Mouse (Mus musculus) left cerebral cortex, adult 11 months (tissue): ENCODE results near the gene Sdk1.

Experiments used
- DNase-seq: peaks from one replicate; pipeline ENCODE4 v3.0.0; 2022; ENCODE audit warnings: low spot score

The Sdk1 gene

GRCm38 (mm10) chr5:141344376-141344775 lies 103.1 kb downstream of the Sdk1 start:
- DNase-seq: no peak

GRCm38 (mm10) chr5:141345476-141345875 lies 104.2 kb downstream of the Sdk1 start:
- DNase-seq: no peak

- DNase-seq: no peak
Observed at GRCm38 (mm10) chr5:141362676-141363075, 121.4 kb downstream of the Sdk1 start.

- no peak for DNase-seq
Observed at GRCm38 (mm10) chr5:141363956-141364355, 122.7 kb downstream of the Sdk1 start.

- no peak for DNase-seq
Observed at GRCm38 (mm10) chr5:141368567-141368966, 127.3 kb downstream of the Sdk1 start.

GRCm38 (mm10) chr5:141374797-141375196 lies 133.5 kb downstream of the Sdk1 start:
- no peak for DNase-seq

- DNase-seq: no peak
Observed at GRCm38 (mm10) chr5:141379836-141380773, 138.8 kb downstream of the Sdk1 start.

- DNase-seq: no peak
Observed at GRCm38 (mm10) chr5:141380774-141381156, 139.5 kb downstream of the Sdk1 start.

GRCm38 (mm10) chr5:141381581-141381980 lies 140.3 kb downstream of the Sdk1 start:
- DNase-seq: no peak

GRCm38 (mm10) chr5:141382246-141382835 lies 141.1 kb downstream of the Sdk1 start:
- DNase-seq: no peak

- no peak for DNase-seq
Observed at GRCm38 (mm10) chr5:141388451-141388850, 147.2 kb downstream of the Sdk1 start.

- DNase-seq: no peak
Observed at GRCm38 (mm10) chr5:141390541-141390940, 149.3 kb downstream of the Sdk1 start.

- no peak for DNase-seq
Observed at GRCm38 (mm10) chr5:141391153-141391552, 149.9 kb downstream of the Sdk1 start.

- no peak for DNase-seq
Observed at GRCm38 (mm10) chr5:141393846-141394245, 152.6 kb downstream of the Sdk1 start.

- no peak for DNase-seq
Observed at GRCm38 (mm10) chr5:141394586-141394985, 153.3 kb downstream of the Sdk1 start.

GRCm38 (mm10) chr5:141403741-141404140 lies 162.5 kb downstream of the Sdk1 start:
- no peak for DNase-seq

- no peak for DNase-seq
Observed at GRCm38 (mm10) chr5:141404651-141405050, 163.4 kb downstream of the Sdk1 start.

GRCm38 (mm10) chr5:141406926-141407325 lies 165.6 kb downstream of the Sdk1 start:
- no peak for DNase-seq

GRCm38 (mm10) chr5:141413013-141413412 lies 171.7 kb downstream of the Sdk1 start:
- no peak for DNase-seq

- no peak for DNase-seq
Observed at GRCm38 (mm10) chr5:141415644-141416243, 174.5 kb downstream of the Sdk1 start.

- DNase-seq: no peak
Observed at GRCm38 (mm10) chr5:141428132-141428531, 186.8 kb downstream of the Sdk1 start.

- DNase-seq: no peak
Observed at GRCm38 (mm10) chr5:141433286-141433685, 192.0 kb downstream of the Sdk1 start.

GRCm38 (mm10) chr5:141447247-141447646 lies 206.0 kb downstream of the Sdk1 start:
- no peak for DNase-seq
